In the genomic region with DNA sequence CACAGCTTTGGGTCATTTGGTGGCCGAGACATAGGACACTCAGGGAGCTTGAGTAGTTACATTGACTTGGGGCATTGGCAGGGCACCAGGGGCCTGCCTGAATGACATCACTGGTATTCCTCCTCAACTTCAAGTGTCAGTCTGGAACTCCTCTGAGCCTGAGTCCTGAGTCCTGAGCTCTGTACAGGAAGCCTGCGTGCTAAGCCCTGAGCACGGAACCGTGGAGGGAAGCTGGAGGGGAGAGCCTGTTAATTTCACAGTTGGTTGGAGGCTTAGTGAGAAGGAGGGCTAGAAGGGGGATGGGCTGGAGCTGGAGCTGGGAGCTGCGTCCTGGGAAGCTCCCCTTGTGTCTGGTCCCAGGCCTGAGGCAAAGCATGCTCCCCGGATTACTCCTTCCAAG, we compare ENCODE assay signal across 11 mouse cellular contexts. TPM values are rescaled to one million over a fixed set of nuclear protein-coding genes. Genes with fewer than 3 reads are reported as not detected.
DNase-seq lines count a peak whose midpoint lies in the region; ATAC-seq lines count a peak whose summit lies in the region.
"Had no signal": no experiment of that assay in that cellular context is flagged by ENCODE, and none has a peak within 500 bp of the region (broad histone marks: within the 10 kb centered on the region; RNA-seq: fewer than 3 reads in every experiment).

No protein-coding gene starts in this region.

- no peaks in the 10 kb centered on the region for H3K27me3 ChIP-seq in kidney, embryonic 16.5 days (ENCODE audit: insufficient read depth, low read length)
- H3K27me3 ChIP-seq in embryonic facial prominence, embryonic 10.5 days (replicated peaks; ENCODE audit: low read depth, poor library complexity, severe bottlenecking), result no peaks in the 10 kb centered on the region
- H3K27me3 ChIP-seq in hindbrain, embryonic 12.5 days, result no peaks in the 10 kb centered on the region
- H3K27me3 ChIP-seq in neural tube, embryonic 14.5 days (ENCODE audit: control insufficient read depth, insufficient read depth, low read length), result no peaks in the 10 kb centered on the region
- H3K27me3 ChIP-seq: embryonic facial prominence, embryonic 12.5 days; limb, embryonic 12.5 days had no signal

- peak overlapping the region; percentile 20; the same call in 1 of the 2 replicates for H3K9ac ChIP-seq in kidney, embryonic 16.5 days (replicated peaks; ENCODE audit: low read length)
- H3K9ac ChIP-seq in hindbrain, embryonic 12.5 days, result no peak overlapping the region
- H3K9ac ChIP-seq in neural tube, embryonic 14.5 days (replicated peaks; ENCODE audit: low read depth, low read length), result no peak overlapping the region
- H3K9ac ChIP-seq: embryonic facial prominence, embryonic 12.5 days; limb, embryonic 12.5 days had no signal

- ATAC-seq in kidney, embryonic 16.5 days (ENCODE audit: low FRiP score, low TSS enrichment), result peak; percentile 90
- peak; percentile 59 for ATAC-seq in hindbrain, embryonic 12.5 days (ENCODE audit: low FRiP score)
- ATAC-seq in neural tube, embryonic 14.5 days (ENCODE audit: low read depth), result no peak; the same call in 1 of the 2 replicates
- ATAC-seq in frontal cortex, adult (ENCODE audit: low TSS enrichment), result no peak

- DNase-seq in kidney, postnatal 36 days, result no peak
- DNase-seq in embryonic facial prominence, embryonic 10.5 days (ENCODE audit: low spot score), result no peak
- no peak for DNase-seq in T-cell, adult 2 months (ENCODE audit: low spot score)
- DNase-seq: gastrocnemius, postnatal 14 days; layer of hippocampus, adult 9-11 months had no signal

- no peak overlapping the region for H3K4me3 ChIP-seq in kidney, embryonic 16.5 days (ENCODE audit: low read length)
- H3K4me3 ChIP-seq in embryonic facial prominence, embryonic 10.5 days, result no peak overlapping the region
- H3K4me3 ChIP-seq in hindbrain, embryonic 12.5 days, result no peak overlapping the region
- no peak overlapping the region for H3K4me3 ChIP-seq in neural tube, embryonic 14.5 days (ENCODE audit: low read depth, low read length)
- H3K4me3 ChIP-seq: embryonic facial prominence, embryonic 12.5 days; limb, embryonic 12.5 days had no signal

- 0 out of 2 replicates have a peak, but pooled peaks cover 4% of the 10 kb centered on the region for H3K36me3 ChIP-seq in kidney, embryonic 16.5 days (ENCODE audit: insufficient read depth, low read length)
- H3K36me3 ChIP-seq in embryonic facial prominence, embryonic 10.5 days (replicated peaks), result peaks cover 50% of the 10 kb centered on the region
- H3K36me3 ChIP-seq in hindbrain, embryonic 12.5 days, result no peaks in the 10 kb centered on the region
- no peaks in the 10 kb centered on the region; the same call in 1 of the 2 replicates for H3K36me3 ChIP-seq in neural tube, embryonic 14.5 days (ENCODE audit: control insufficient read depth, insufficient read depth, low read length)

- peaks cover 69% of the 10 kb centered on the region for H3K4me1 ChIP-seq in kidney, embryonic 16.5 days (ENCODE audit: insufficient read depth, low read length)
- peaks cover 67% of the 10 kb centered on the region for H3K4me1 ChIP-seq in embryonic facial prominence, embryonic 10.5 days
- peaks cover 66% of the 10 kb centered on the region for H3K4me1 ChIP-seq in hindbrain, embryonic 12.5 days
- H3K4me1 ChIP-seq in neural tube, embryonic 14.5 days (ENCODE audit: control insufficient read depth, insufficient read depth, low read length), result peaks cover 49% of the 10 kb centered on the region

- 35% methylated on average over 6 of the region's 6 CpGs for WGBS in kidney, embryonic 16.5 days
- WGBS in embryonic facial prominence, embryonic 10.5 days, result 33% methylated on average over 6 of the region's 6 CpGs
- 28% methylated on average over 6 of the region's 6 CpGs for WGBS in hindbrain, embryonic 12.5 days
- WGBS in neural tube, embryonic 14.5 days, result 35% methylated on average over 6 of the region's 6 CpGs

- H3K4me2 ChIP-seq in kidney, embryonic 16.5 days (replicated peaks; ENCODE audit: low read depth, low read length), result peak overlapping the region; percentile 30
- H3K4me2 ChIP-seq in hindbrain, embryonic 12.5 days (replicated peaks), result peak overlapping the region; percentile 12; the same call in 1 of the 2 replicates
- no peak overlapping the region for H3K4me2 ChIP-seq in neural tube, embryonic 14.5 days (ENCODE audit: low read depth, low read length)
- H3K4me2 ChIP-seq: embryonic facial prominence, embryonic 12.5 days; limb, embryonic 12.5 days had no signal

- peak overlapping the region; percentile 95 for H3K27ac ChIP-seq in kidney, embryonic 16.5 days (ENCODE audit: low read length)
- H3K27ac ChIP-seq in embryonic facial prominence, embryonic 10.5 days (replicated peaks), result peak overlapping the region; percentile 25
- peak overlapping the region; percentile 71 for H3K27ac ChIP-seq in hindbrain, embryonic 12.5 days
- H3K27ac ChIP-seq in neural tube, embryonic 14.5 days (ENCODE audit: low read depth, low read length), result peak overlapping the region; percentile 35; the same call in 1 of the 2 replicates
- H3K27ac ChIP-seq: embryonic facial prominence, embryonic 12.5 days; limb, embryonic 12.5 days had no signal

- no peaks in the 10 kb centered on the region for H3K9me3 ChIP-seq in kidney, embryonic 16.5 days (ENCODE audit: low read length)
- no peaks in the 10 kb centered on the region for H3K9me3 ChIP-seq in embryonic facial prominence, embryonic 10.5 days
- H3K9me3 ChIP-seq in hindbrain, embryonic 12.5 days (replicated peaks), result no peaks in the 10 kb centered on the region
- H3K9me3 ChIP-seq in neural tube, embryonic 14.5 days (ENCODE audit: control insufficient read depth, low read length), result no peaks in the 10 kb centered on the region
- H3K9me3 ChIP-seq: embryonic facial prominence, embryonic 12.5 days; limb, embryonic 12.5 days had no signal

RNA-seq across cellular contexts. Expression of gene Ncs1, which starts 21.8 kb away (rescaled TPM):
- 37.9 and 41.5 TPM in 2 replicates for polyA plus RNA-seq in kidney, embryonic 16.5 days (2015; fragmentation: Nextera tagmentation; extraction: Ambion mirVana)
- polyA plus RNA-seq in embryonic facial prominence, embryonic 10.5 days (2016; fragmentation: Nextera tagmentation; extraction: Ambion mirVana), result 66.0 and 66.5 TPM in 2 replicates
- polyA plus RNA-seq in hindbrain, embryonic 12.5 days (2016; fragmentation: Nextera tagmentation; extraction: Ambion mirVana), result 99.8 and 107 TPM in 2 replicates
- 201 and 209 TPM in 2 replicates for polyA plus RNA-seq in neural tube, embryonic 14.5 days (2014; fragmentation: Nextera tagmentation; extraction: Ambion mirVana)

RNA-seq across cellular contexts. Expression of gene Hmcn2, which starts 46.8 kb away (rescaled TPM):
- 0.24 and 0.34 TPM in 2 replicates for polyA plus RNA-seq in kidney, embryonic 16.5 days (2015; fragmentation: Nextera tagmentation; extraction: Ambion mirVana)
- 0.15 TPM in 1 of 2 replicates, not detected in the other for polyA plus RNA-seq in embryonic facial prominence, embryonic 10.5 days (2016; fragmentation: Nextera tagmentation; extraction: Ambion mirVana)
- 0.30 and 0.33 TPM in 2 replicates for polyA plus RNA-seq in hindbrain, embryonic 12.5 days (2016; fragmentation: Nextera tagmentation; extraction: Ambion mirVana)
- polyA plus RNA-seq in neural tube, embryonic 14.5 days (2014; fragmentation: Nextera tagmentation; extraction: Ambion mirVana), result 0.17 and 0.50 TPM in 2 replicates
- polyA plus RNA-seq: limb, embryonic 12.5 days had no signal

Comparison
In these comparisons a context has a peak if more than half of its experiments do, and no peak if none do; other contexts are left out.
1. ATAC-seq: peak in kidney, embryonic 16.5 days (single experiment) and hindbrain, embryonic 12.5 days (single experiment); none in neural tube, embryonic 14.5 days (single experiment) and frontal cortex, adult (single experiment).
2. H3K27ac ChIP-seq: peak in every context shown above with its lines; median percentile 95 in kidney, embryonic 16.5 days; 71 in hindbrain, embryonic 12.5 days; 35 in neural tube, embryonic 14.5 days; 25 in embryonic facial prominence, embryonic 10.5 days.